Mouse (Mus musculus) liver, embryonic 14.5 days (tissue): ENCODE data around the gene Gtpbp1.

Experiments
- CTCF ChIP-seq: IDR thresholded peaks from 2 replicates; pipeline ENCODE4 v1.5.1; 2016; ENCODE audit warnings: antibody characterized with exemption, low read depth, control low read depth
- EP300 ChIP-seq: IDR thresholded peaks from 2 replicates; pipeline ENCODE4 v1.6.1; 2016; ENCODE audit warnings: antibody characterized with exemption, low read depth

DNA sequence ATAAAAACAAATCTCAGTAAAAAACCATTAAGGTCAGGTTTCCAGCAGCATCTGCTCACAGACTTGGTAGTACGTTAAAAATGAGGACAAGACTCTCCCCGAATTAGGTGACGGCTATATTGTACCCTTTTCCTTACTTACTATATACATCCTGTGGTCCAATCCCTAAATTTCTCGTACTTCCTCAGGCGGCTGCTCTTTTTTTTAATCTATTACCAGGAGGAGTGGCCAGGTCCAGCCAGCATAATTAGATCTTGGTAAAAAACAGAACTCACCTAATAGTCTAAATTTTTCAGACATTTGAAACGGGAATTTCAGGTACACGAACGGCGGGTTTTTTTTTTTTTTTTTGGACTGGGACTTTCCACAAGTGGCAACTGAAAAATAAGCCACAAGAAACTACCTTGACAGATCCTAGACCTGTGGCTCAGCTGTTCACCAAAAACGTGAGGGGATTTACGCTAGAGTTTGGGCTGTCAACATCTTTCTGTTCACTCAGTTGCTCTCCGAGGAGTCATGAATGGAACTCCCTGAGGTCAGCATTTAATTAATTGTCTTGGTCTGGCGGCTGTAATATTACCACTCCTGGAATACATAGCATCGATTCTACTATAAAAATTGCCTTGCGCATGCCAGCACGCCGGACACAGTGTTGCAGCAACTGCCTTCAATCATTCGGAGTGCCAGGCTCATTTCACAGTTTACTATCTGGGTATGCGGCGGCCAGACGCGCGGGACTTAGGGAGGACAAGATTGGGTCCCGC is 801 bp upstream of the Gtpbp1 start:
- TF ChIP-seq CTCF = no peak
- no peak; the same call in 1 of the 2 replicates for TF ChIP-seq EP300
